Mouse (Mus musculus) neutrophil, adult 83 days (primary cell): ENCODE results near the gene Mup15. TPM values are rescaled to one million over a fixed set of nuclear protein-coding genes. Genes with fewer than 3 reads are reported as not detected.

Experiments used
- total RNA-seq, 2 experiments: library from RNA; stranded (reverse); gene quantifications; one replicate each; pipeline ENCODE4 v1.2.4; 2023

The Mup15 gene
- total RNA-seq: not detected

GRCm38 (mm10) chr4:61439643-61440042, at the start of gene Mup15:
Mup15 (minus strand) TSS chr4:61439743.

Other genes with a start within 250 kb of the Mup15 start
- not detected for gene Mup13, start 211.5 kb downstream of the Mup15 start, total RNA-seq
- not detected for gene Mup14, start 135.7 kb downstream of the Mup15 start, total RNA-seq
- gene Mup16, start 79.8 kb upstream of the Mup15 start, total RNA-seq: not detected
- gene Mup17, start 156.1 kb upstream of the Mup15 start, total RNA-seq: not detected
- not detected for gene Mup18, start 234.4 kb upstream of the Mup15 start, total RNA-seq